Mouse (Mus musculus) intestine, embryonic 15.5 days (tissue): ENCODE data around the gene Asz1. TPM values are rescaled to one million over a fixed set of nuclear protein-coding genes. Genes with fewer than 3 reads are reported as not detected.

Experiments
- polyA plus RNA-seq: library from polyadenylated mRNA; unstranded; fragments of >200 nt; fragmentation: Nextera tagmentation; extraction: Ambion mirVana; gene quantifications from 2 replicates; pipeline ENCODE4 v1.2.1, GENCODE M21; 2015

The Asz1 gene
- polyA plus RNA-seq, 1 experiment from 2014 or later, result 0.10 TPM

Other genes with a start within 250 kb of the Asz1 start
- gene Wnt2, start 78.5 kb downstream of the Asz1 start, polyA plus RNA-seq, result 0.58 and 0.79 TPM in 2 replicates
- gene Cftr, start 61.6 kb upstream of the Asz1 start, polyA plus RNA-seq, result 14.3 and 15.7 TPM in 2 replicates